Mouse (Mus musculus) heart, embryonic 16.5 days (tissue): ENCODE data around the gene Tyk2. TPM values are rescaled to one million over a fixed set of nuclear protein-coding genes. Genes with fewer than 3 reads are reported as not detected.
A peak's percentile ranks its signal among the peaks of the same experiment; 100 is the strongest.

ENCODE experiments used
- ATAC-seq: fragments of 200-750 bp; cut with Nextera tagmentation; replicated peaks from 2 replicates; pipeline ENCODE4 v1.8.0; 2017; ENCODE audit warnings: moderate number of reproducible peaks; ENCODE audit not compliant: insufficient read depth, low FRiP score; ENCODE audit errors: extremely low read depth
- H3K27ac ChIP-seq: fragments of 300-500 bp; sonication (generic); 2 replicates; pipeline ENCODE4 v1.5.1; 2014; ENCODE audit warnings: mild to moderate bottlenecking, low read length, control low read depth, moderate library complexity
- H3K27me3 ChIP-seq: fragments of 300-500 bp; sonication (generic); 2 replicates; pipeline ENCODE4 v1.6.1; 2014; ENCODE audit warnings: low read length, mixed read lengths; ENCODE audit not compliant: control insufficient read depth, insufficient read depth
- H3K36me3 ChIP-seq: fragments of 300-500 bp; sonication (generic); 2 replicates; pipeline ENCODE4 v1.6.1; 2014; ENCODE audit not compliant: control insufficient read depth, insufficient read depth
- H3K4me1 ChIP-seq: fragments of 300-500 bp; sonication (generic); 2 replicates; pipeline ENCODE4 v1.6.1; 2014; ENCODE audit warnings: low read length, mixed read lengths; ENCODE audit not compliant: control insufficient read depth, insufficient read depth
- H3K4me2 ChIP-seq: fragments of 300-500 bp; sonication (generic); 2 replicates; pipeline ENCODE4 v1.6.1; 2014; ENCODE audit warnings: low read depth, mild to moderate bottlenecking, control low read depth, low read length
- H3K4me3 ChIP-seq: fragments of 300-500 bp; sonication (generic); 2 replicates; pipeline ENCODE4 v1.5.1; 2014; ENCODE audit warnings: mild to moderate bottlenecking, control low read depth, low read length
- H3K9ac ChIP-seq: fragments of 300-500 bp; sonication (generic); 2 replicates; pipeline ENCODE4 v1.6.1; 2014; ENCODE audit warnings: low read length, control low read depth
- H3K9me3 ChIP-seq: fragments of 300-500 bp; sonication (generic); replicated peaks from 2 replicates; pipeline ENCODE4 v1.6.1; 2016; ENCODE audit warnings: low read length; ENCODE audit not compliant: control insufficient read depth
- WGBS: fragments of 180-500 bp; shearing (Covaris S2); extraction: QIAGEN DNeasy Blood & Tissue Kit; methylation state at CpG from one replicate; pipeline ENCODE4 v1.1.7; 2014; 5-methylcytosine and 5-hydroxymethylcytosine counted together
- polyA plus RNA-seq: library from polyadenylated mRNA; unstranded; fragments of >200 nt; fragmentation: Nextera tagmentation; extraction: Ambion mirVana; gene quantifications from 2 replicates; pipeline ENCODE4 v1.2.1, GENCODE M21; 2015

Tyk2 gene
- polyA plus RNA-seq, 1 experiment from 2014 or later: 15.8 TPM

GRCm38 (mm10) chr9:21090972-21091706 is 39.9 kb downstream of the Tyk2 start:
- Histone ChIP-seq H3K4me2 (peak overlapping the region; percentile 91), H3K36me3 (peaks cover 31% of the 10 kb centered on the region), H3K4me3 (peak overlapping the region; percentile 75), H3K4me1 (peaks cover 15% of the 10 kb centered on the region), H3K27ac (peak overlapping the region; percentile 88), H3K9me3 (no peaks in the 10 kb centered on the region), H3K27me3 (no peaks in the 10 kb centered on the region), H3K9ac (peak overlapping the region; percentile 85)
- ATAC-seq: no peak
- 2% methylated on average over 24 of the region's 24 CpGs for WGBS

- H3K9me3 ChIP-seq: no peaks in the 10 kb centered on the region
- H3K36me3 ChIP-seq: peaks cover 37% of the 10 kb centered on the region
- H3K9ac ChIP-seq: peak overlapping the region; percentile 85
- peaks cover 15% of the 10 kb centered on the region for H3K4me1 ChIP-seq
- no peak overlapping the region for H3K27ac ChIP-seq
- ATAC-seq: no peak
- no peaks in the 10 kb centered on the region for H3K27me3 ChIP-seq
- WGBS: 84% methylated on average over 1 of the region's 1 CpGs
- H3K4me3 ChIP-seq: peak overlapping the region; percentile 75
- H3K4me2 ChIP-seq: peak overlapping the region; percentile 91
Measured at GRCm38 (mm10) chr9:21090537-21090936, 40.5 kb downstream of the Tyk2 start.

GRCm38 (mm10) chr9:21083324-21083723 is 47.7 kb downstream of the Tyk2 start:
- Histone ChIP-seq H3K36me3 (peaks cover 91% of the 10 kb centered on the region), H3K4me1 (peaks cover 3% of the 10 kb centered on the region; the same call in 1 of the 2 replicates), H3K4me2 (no peak overlapping the region), H3K4me3 (no peak overlapping the region), H3K9ac (no peak overlapping the region), H3K27me3 (no peaks in the 10 kb centered on the region), H3K9me3 (no peaks in the 10 kb centered on the region), H3K27ac (no peak overlapping the region)
- WGBS: 34% methylated on average over 3 of the region's 3 CpGs
- peak; percentile 49 for ATAC-seq

DNA sequence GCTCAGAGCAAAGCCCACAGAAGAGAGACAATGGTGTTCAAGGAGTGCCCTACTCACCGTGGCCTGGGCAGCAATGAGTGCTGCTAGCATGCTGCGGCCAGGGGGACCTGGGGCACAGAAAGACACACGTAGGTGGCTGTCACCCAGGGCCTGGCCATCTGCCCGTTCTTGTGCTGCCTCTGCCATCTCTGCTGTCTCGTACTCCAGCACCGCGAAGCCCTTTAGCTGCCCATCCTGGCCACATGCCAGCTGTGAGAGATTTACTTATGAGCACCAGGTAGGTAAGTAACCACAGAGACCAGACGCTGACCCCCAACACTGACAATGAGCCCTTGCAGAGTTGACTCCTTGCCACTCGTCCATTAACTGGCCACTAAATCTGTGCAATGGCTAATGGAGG is 49.9 kb downstream of the Tyk2 start:
- H3K9me3 ChIP-seq: no peaks in the 10 kb centered on the region

DNA sequence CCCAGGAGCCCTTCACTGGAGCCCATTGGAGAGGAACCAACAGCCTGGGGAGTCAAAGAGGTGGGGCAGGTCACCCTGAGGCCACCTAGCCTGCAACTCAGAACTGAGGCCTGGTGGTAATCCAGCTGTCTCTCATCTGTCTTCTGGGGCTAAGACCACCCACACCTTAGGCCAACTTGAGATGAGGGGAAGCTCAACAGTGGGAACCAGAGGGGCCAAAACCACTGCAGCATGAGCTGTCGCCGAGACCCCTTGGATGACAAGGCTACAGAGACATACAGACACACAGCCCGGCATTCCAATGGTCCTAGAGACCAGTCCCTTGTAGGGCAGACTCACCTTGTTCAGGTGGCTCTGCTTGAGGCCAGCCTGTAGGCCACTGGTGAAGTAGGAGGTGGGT is 55.4 kb downstream of the Tyk2 start:
- no peak for ATAC-seq

More for the DNA sequence above, 49.9 kb downstream of the Tyk2 start:
- Histone ChIP-seq H3K27ac (no peak overlapping the region), H3K36me3 (peaks cover 87% of the 10 kb centered on the region), H3K27me3 (no peaks in the 10 kb centered on the region), H3K4me1 (peaks cover 3% of the 10 kb centered on the region; the same call in 1 of the 2 replicates), H3K9ac (no peak overlapping the region), H3K4me2 (no peak overlapping the region), H3K4me3 (no peak overlapping the region)
- 69% methylated on average over 9 of the region's 9 CpGs for WGBS
- no peak for ATAC-seq

GRCm38 (mm10) chr9:21074173-21074572 is 56.9 kb downstream of the Tyk2 start:
- H3K4me1 ChIP-seq: peaks cover 11% of the 10 kb centered on the region
- peak overlapping the region; percentile 68; the same call in 1 of the 2 replicates for H3K27ac ChIP-seq
- H3K4me2 ChIP-seq: no peak overlapping the region
- no peaks in the 10 kb centered on the region for H3K27me3 ChIP-seq
- no peak for ATAC-seq
- WGBS: 79% methylated on average over 1 of the region's 1 CpGs
- H3K4me3 ChIP-seq: no peak overlapping the region
- H3K36me3 ChIP-seq: peaks cover 42% of the 10 kb centered on the region
- H3K9ac ChIP-seq: no peak overlapping the region
- H3K9me3 ChIP-seq: no peaks in the 10 kb centered on the region

More for the DNA sequence above, 55.4 kb downstream of the Tyk2 start:
- WGBS: 88% methylated on average over 3 of the region's 3 CpGs
- Histone ChIP-seq H3K4me2 (no peak overlapping the region), H3K9ac (no peak overlapping the region), H3K27ac (no peak overlapping the region), H3K4me1 (peaks cover 11% of the 10 kb centered on the region), H3K36me3 (peaks cover 56% of the 10 kb centered on the region), H3K27me3 (no peaks in the 10 kb centered on the region), H3K9me3 (no peaks in the 10 kb centered on the region), H3K4me3 (no peak overlapping the region)

GRCm38 (mm10) chr9:21073044-21073840 is 57.8 kb downstream of the Tyk2 start, which contains the start of the genes Gm49373 and Fdx1l:
Gene Gm49373 (minus strand): TSS chr9:21073096.
Gene Fdx1l (minus strand): TSS chr9:21073614.
- Histone ChIP-seq H3K36me3 (peaks cover 32% of the 10 kb centered on the region), H3K9ac (peak within 1 kb of the TSS; percentile 93), H3K4me3 (peak within 1 kb of the TSS; percentile 96), H3K4me2 (peak within 1 kb of the TSS; percentile 87), H3K9me3 (no peaks in the 10 kb centered on the region), H3K27me3 (no peaks in the 10 kb centered on the region), H3K27ac (peak within 1 kb of the TSS; percentile 68), H3K4me1 (peaks cover 11% of the 10 kb centered on the region)
- ATAC-seq: peak; percentile 93
- 2% methylated on average over 58 of the region's 58 CpGs for whole genome bisulfite sequencing

- ATAC-seq: no peak
- Histone ChIP-seq H3K9ac (peak overlapping the region; percentile 93), H3K27ac (peak overlapping the region; percentile 68; the same call in 1 of the 2 replicates), H3K4me3 (peak overlapping the region; percentile 96), H3K27me3 (no peaks in the 10 kb centered on the region), H3K9me3 (no peaks in the 10 kb centered on the region), H3K36me3 (peaks cover 31% of the 10 kb centered on the region), H3K4me2 (peak overlapping the region; percentile 87), H3K4me1 (peaks cover 11% of the 10 kb centered on the region)
- 10% methylated on average over 4 of the region's 4 CpGs for WGBS
Measured at GRCm38 (mm10) chr9:21072641-21073040, 58.4 kb downstream of the Tyk2 start.
